Mouse (Mus musculus): Measurements from ENCODE around the gene Glt1d1. TPM values are rescaled to one million over a fixed set of nuclear protein-coding genes. Genes with fewer than 3 reads are reported as not detected.

Gene Glt1d1
- polyA plus RNA-seq, 1 experiment: 20.5 TPM

DNA sequence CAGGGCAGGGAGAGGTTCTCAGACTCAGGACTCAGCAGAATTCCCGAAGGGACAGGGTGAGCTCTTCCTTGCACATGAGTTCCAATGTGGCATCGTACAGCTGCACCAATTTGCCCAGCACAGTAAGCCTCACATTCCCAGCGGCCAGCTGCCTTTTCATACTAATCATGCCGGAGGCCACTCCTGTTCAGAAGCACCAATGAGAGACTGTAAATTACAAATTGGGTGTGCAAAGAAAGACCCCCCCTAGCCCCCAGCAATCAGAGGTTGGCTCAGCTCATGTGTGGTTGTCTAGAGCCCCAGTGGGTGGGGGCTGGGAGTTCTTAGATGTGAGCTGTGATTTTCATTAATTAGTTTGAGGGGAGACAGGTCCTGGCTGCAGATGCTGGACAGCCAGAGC lies 123.5 kb downstream of the Glt1d1 start:
- Histone ChIP-seq H3K4me1 (ENCODE audit: control insufficient read depth, insufficient read depth, low read length) (no peaks in the 10 kb centered on the region), H3K27ac (ENCODE audit: insufficient read depth, low read length) (no peak overlapping the region), H3K4me3 (ENCODE audit: insufficient read depth, low read length) (no peak overlapping the region)
- TF ChIP-seq POLR2A (IDR thresholded peaks at IDR 0.05; ENCODE audit: extremely low read depth, insufficient read depth, low read length) (no peak), CTCF (IDR thresholded peaks at IDR 0.05; ENCODE audit: extremely low read depth, insufficient read depth, low read length) (no peak)

DNA sequence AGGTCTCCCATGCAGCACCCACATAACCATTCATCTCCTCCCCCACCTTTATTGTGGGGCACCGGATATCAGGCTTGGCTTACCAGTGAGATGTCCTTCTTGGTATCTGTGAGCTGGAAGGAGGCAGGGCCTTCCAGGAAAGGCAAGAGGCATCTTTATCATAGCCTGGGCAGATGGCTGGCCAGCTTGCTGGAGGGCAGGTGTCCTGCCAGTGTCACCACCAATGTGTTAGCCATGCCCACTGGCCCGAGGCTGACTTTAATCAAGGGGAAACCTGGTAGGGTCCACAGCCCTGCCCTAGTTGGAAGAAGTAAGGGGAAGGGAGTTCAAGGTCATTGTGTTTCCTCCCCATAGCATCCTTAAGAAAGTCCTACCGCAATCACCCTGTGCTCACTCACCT lies 123.9 kb downstream of the Glt1d1 start:
- H3K27ac ChIP-seq (ENCODE audit: insufficient read depth, low read length): no peak overlapping the region
- no peak overlapping the region for H3K4me3 ChIP-seq (ENCODE audit: insufficient read depth, low read length)
- no peaks in the 10 kb centered on the region for H3K4me1 ChIP-seq (ENCODE audit: control insufficient read depth, insufficient read depth, low read length)
- TF ChIP-seq POLR2A (IDR thresholded peaks at IDR 0.05; ENCODE audit: extremely low read depth, insufficient read depth, low read length) (no peak), CTCF (IDR thresholded peaks at IDR 0.05; ENCODE audit: extremely low read depth, insufficient read depth, low read length) (no peak)

DNA sequence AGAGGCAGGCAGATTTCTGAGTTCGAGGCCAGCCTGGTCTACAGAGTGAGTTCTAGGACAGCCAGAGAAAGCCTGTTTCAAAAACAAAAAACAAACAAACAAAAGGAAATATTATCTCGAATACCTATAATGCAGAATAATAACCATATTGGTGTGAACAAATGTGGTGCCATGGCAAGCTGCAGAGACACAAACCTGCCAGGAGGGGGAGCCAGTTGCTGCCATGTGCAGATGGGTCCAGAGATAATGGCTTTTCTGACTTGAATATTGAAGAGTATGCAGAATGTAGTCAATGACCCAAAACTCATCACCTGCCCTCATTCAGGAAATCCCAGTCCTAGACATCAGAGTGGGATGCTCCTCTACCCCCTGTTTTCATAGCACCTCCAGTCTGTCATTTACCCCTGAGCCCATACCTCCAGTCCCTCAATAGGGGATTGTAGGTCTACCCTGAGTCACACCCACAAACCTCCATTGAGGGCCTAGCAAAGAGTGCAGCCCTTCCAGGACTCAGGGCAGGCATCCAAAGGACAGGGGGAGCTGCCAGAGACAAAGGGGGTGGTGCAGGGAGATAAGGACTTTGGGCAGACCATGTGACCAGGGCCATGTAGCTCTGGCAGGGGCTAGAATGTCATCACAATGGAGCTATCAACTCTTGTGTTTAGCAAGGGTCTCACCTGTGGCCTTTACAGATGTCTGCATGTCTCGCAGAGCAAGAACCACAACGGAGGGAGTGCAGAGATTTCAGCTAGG lies 124.8 kb downstream of the Glt1d1 start:
- H3K4me1 ChIP-seq (ENCODE audit: control insufficient read depth, insufficient read depth, low read length): no peaks in the 10 kb centered on the region
- H3K27ac ChIP-seq (ENCODE audit: insufficient read depth, low read length): no peak overlapping the region
- H3K4me3 ChIP-seq (ENCODE audit: insufficient read depth, low read length): no peak overlapping the region
- no peak for TF ChIP-seq POLR2A (IDR thresholded peaks at IDR 0.05; ENCODE audit: extremely low read depth, insufficient read depth, low read length)
- TF ChIP-seq CTCF (IDR thresholded peaks at IDR 0.05; ENCODE audit: extremely low read depth, insufficient read depth, low read length): peak; percentile 62

DNA sequence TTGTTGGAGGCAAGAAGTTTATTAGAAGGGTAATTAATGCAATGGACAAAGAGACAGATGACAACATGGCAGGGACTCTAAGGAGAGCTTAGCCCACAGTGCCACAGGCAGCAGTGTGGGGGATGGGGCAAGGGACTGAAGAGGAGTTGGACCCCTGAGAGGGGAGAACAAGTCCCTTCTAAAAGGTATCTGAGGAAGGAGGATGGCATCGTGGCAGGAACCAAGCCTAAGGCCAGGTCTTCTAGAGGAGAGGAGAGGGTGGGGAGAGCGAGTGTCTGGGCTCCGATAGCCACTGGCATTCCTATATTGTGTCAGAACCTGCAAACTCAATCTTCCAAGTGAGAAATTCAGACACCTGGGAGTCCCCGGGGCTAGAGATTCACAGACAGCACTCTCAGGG lies 126.5 kb downstream of the Glt1d1 start:
- Histone ChIP-seq H3K4me1 (ENCODE audit: control insufficient read depth, insufficient read depth, low read length) (no peaks in the 10 kb centered on the region), H3K27ac (ENCODE audit: insufficient read depth, low read length) (no peak overlapping the region), H3K4me3 (ENCODE audit: insufficient read depth, low read length) (no peak overlapping the region)
- no peak for TF ChIP-seq POLR2A (IDR thresholded peaks at IDR 0.05; ENCODE audit: extremely low read depth, insufficient read depth, low read length)
- TF ChIP-seq CTCF (IDR thresholded peaks at IDR 0.05; ENCODE audit: extremely low read depth, insufficient read depth, low read length): no peak

Other genes starting within 250 kb of the Glt1d1 start
- gene Slc15a4, start 635 bp downstream of the Glt1d1 start, polyA plus RNA-seq (2012; rRNA removed): 21.3 and 32.0 TPM in 2 replicates